Mouse (Mus musculus) adrenal gland, adult 10 weeks (tissue): Measurements from ENCODE around the gene Adamts10. TPM values are rescaled to one million over a fixed set of nuclear protein-coding genes. Genes with fewer than 3 reads are reported as not detected.

Source experiments
- polyA plus RNA-seq: library from polyadenylated mRNA; stranded (reverse); fragments of 350-450 nt; fragmentation: Illumina TruSeq; extraction: RNeasy Lipid Tissue Mini Kit (QIAGEN cat#74804); gene quantifications from one replicate; pipeline ENCODE4 v1.2.3, GENCODE M21; 2014; ENCODE audit warnings: low read depth, low replicate concordance

Gene Adamts10
- 3.8 TPM for polyA plus RNA-seq

GRCm38 (mm10) chr17:33523918-33524755 lies at the start of gene Adamts10:
TSS of gene Adamts10 (plus strand) at chr17:33524204.

GRCm38 (mm10) chr17:33555223-33555855 lies 31.3 kb downstream of the Adamts10 start, which contains the start of gene Myo1f:
TSS of gene Myo1f (plus strand) at chr17:33555707.

Other genes starting within 250 kb of the Adamts10 start
- 28.1 TPM for gene Zfp955b, start 234.7 kb upstream of the Adamts10 start, polyA plus RNA-seq
- 30.8 TPM for gene Zfp81, start 165.3 kb upstream of the Adamts10 start, polyA plus RNA-seq
- 23.2 TPM for gene Zfp101, start 129.6 kb upstream of the Adamts10 start, polyA plus RNA-seq
- not detected for gene Actl9, start 91.3 kb upstream of the Adamts10 start, polyA plus RNA-seq
- gene Myo1f, start 31.5 kb downstream of the Adamts10 start, polyA plus RNA-seq, result 0.82 TPM
- gene Zfp414, start 104.9 kb downstream of the Adamts10 start, polyA plus RNA-seq, result 2.3 TPM
- not detected for gene Pram1, start 113.9 kb downstream of the Adamts10 start, polyA plus RNA-seq
- 396 TPM for gene Hnrnpm, start 162.7 kb downstream of the Adamts10 start, polyA plus RNA-seq
- 39.7 TPM for gene March2, start 194.5 kb downstream of the Adamts10 start, polyA plus RNA-seq
- 40.2 TPM for gene Rab11b, start 236.3 kb downstream of the Adamts10 start, polyA plus RNA-seq